Mouse (Mus musculus): ENCODE measurements around the gene Rgs7bp.

GRCm38 (mm10) chr13:104960951-104961715 is 93.6 kb downstream of the Rgs7bp start:
- TF ChIP-seq EP300 (IDR thresholded peaks at IDR 0.05; ENCODE audit: insufficient read depth, low read depth, low read length) (no peak), POLR2A (IDR thresholded peaks at IDR 0.05; ENCODE audit: insufficient read depth, low read depth, low read length) (no peak), CTCF (IDR thresholded peaks at IDR 0.05) (no peak)

All from heart, adult 2 months (tissue).